ENCODE assay signal across 11 mouse cellular contexts in genomic region chr13:46907861-46908260, GRCm38 (mm10). TPM values are rescaled to one million over a fixed set of nuclear protein-coding genes. Genes with fewer than 3 reads are reported as not detected.
DNase-seq lines count a peak whose midpoint lies in the region; ATAC-seq lines count a peak whose summit lies in the region.
"Had no signal": no experiment of that assay in that cellular context is flagged by ENCODE, and none has a peak within 500 bp of the region (broad histone marks: within the 10 kb centered on the region; RNA-seq: fewer than 3 reads in every experiment).

No protein-coding gene starts in this region.

- H3K4me3 ChIP-seq in heart, embryonic 11.5 days (ENCODE audit: low read depth, low read length): no peak overlapping the region
- H3K4me3 ChIP-seq: embryonic facial prominence, embryonic 13.5 days; liver, embryonic 15.5 days; neural tube, embryonic 12.5 days had no signal

- 0 out of 2 replicates have a peak, but pooled peaks cover 2% of the 10 kb centered on the region for H3K36me3 ChIP-seq in heart, embryonic 11.5 days (ENCODE audit: control insufficient read depth, insufficient read depth, low read length)
- H3K36me3 ChIP-seq: liver, embryonic 15.5 days had no signal

- H3K4me1 ChIP-seq in heart, embryonic 11.5 days (ENCODE audit: control insufficient read depth, insufficient read depth, low read length): peaks cover 45% of the 10 kb centered on the region

- H3K9ac ChIP-seq in heart, embryonic 11.5 days (ENCODE audit: low read depth, low read length): no peak overlapping the region
- H3K9ac ChIP-seq: embryonic facial prominence, embryonic 13.5 days; liver, embryonic 15.5 days; neural tube, embryonic 12.5 days had no signal

- H3K27ac ChIP-seq in heart, embryonic 11.5 days (ENCODE audit: low read depth, low read length): peak overlapping the region; percentile 55; the same call in 1 of the 2 replicates
- H3K27ac ChIP-seq: embryonic facial prominence, embryonic 13.5 days; liver, embryonic 15.5 days; neural tube, embryonic 12.5 days had no signal

- no peak for ATAC-seq in heart, embryonic 11.5 days (replicated peaks; ENCODE audit: insufficient number of reproducible peaks, low FRiP score, low TSS enrichment)
- ATAC-seq in megakaryocyte-erythroid progenitor cell, adult 5-6 weeks (replicated peaks; ENCODE audit: low FRiP score, low TSS enrichment, poor library complexity, severe bottlenecking): no peak

- intact Hi-C loops in heart, postnatal 36 days (cut with DNase I): no loop called here

- no peak overlapping the region for H3K4me2 ChIP-seq in heart, embryonic 11.5 days
- H3K4me2 ChIP-seq: embryonic facial prominence, embryonic 13.5 days; liver, embryonic 15.5 days; neural tube, embryonic 12.5 days had no signal

- 66% methylated on average over 10 of the region's 10 CpGs for WGBS in heart, embryonic 11.5 days (ENCODE audit: insufficient replicate concordance)

- no peaks in the 10 kb centered on the region for H3K9me3 ChIP-seq in heart, embryonic 11.5 days (replicated peaks; ENCODE audit: control insufficient read depth, low read length)
- H3K9me3 ChIP-seq: embryonic facial prominence, embryonic 13.5 days; liver, embryonic 15.5 days; neural tube, embryonic 12.5 days had no signal

- H3K27me3 ChIP-seq in heart, embryonic 11.5 days (ENCODE audit: control insufficient read depth, insufficient read depth, low read length): no peaks in the 10 kb centered on the region
- H3K27me3 ChIP-seq: embryonic facial prominence, embryonic 13.5 days; liver, embryonic 15.5 days; neural tube, embryonic 12.5 days had no signal

- DNase-seq in heart, postnatal 36 days: no peak
- peak; percentile 17 for DNase-seq in right cerebral cortex, postnatal 4 days
- no peak for DNase-seq in right cerebral cortex, adult 18-20 months
- peak; percentile 80 for DNase-seq in fibroblast of lung, adult 2 months (ENCODE audit: low read depth)
- peak; percentile 37 to 47 for DNase-seq in lung, postnatal 4 days
- no peak for DNase-seq in cerebellum, adult 18-20 months

RNA-seq across cellular contexts. Expression of gene Kif13a, which starts 21.8 kb away (rescaled TPM):
- polyA plus RNA-seq in heart, embryonic 11.5 days (2014; fragmentation: Nextera tagmentation; extraction: Ambion mirVana): 39.8 and 42.6 TPM in 2 replicates
- 100 to 1,000 TPM; 109 to 112 TPM for total RNA-seq in heart, postnatal 36 days (2021)
- total RNA-seq in megakaryocyte-erythroid progenitor cell, adult 5-6 weeks (2014; fragmentation: Nextera tagmentation): 15.0 and 21.6 TPM in 2 replicates
- total RNA-seq in megakaryocyte-erythroid progenitor cell, adult 5-6 weeks (2017): 24.7 and 35.3 TPM in 2 replicates

Comparison
In these comparisons a context has a peak if more than half of its experiments do, and no peak if none do; other contexts are left out.
1. DNase-seq: peak in right cerebral cortex, postnatal 4 days (single experiment), fibroblast of lung, adult 2 months (single experiment) and lung, postnatal 4 days (2 of 2); none in heart, postnatal 36 days (0 of 2), right cerebral cortex, adult 18-20 months (single experiment) and cerebellum, adult 18-20 months (0 of 2).